Mouse (Mus musculus) liver, embryonic 15.5 days (tissue): ENCODE results near the gene Cd300lf. TPM values are rescaled to one million over a fixed set of nuclear protein-coding genes. Genes with fewer than 3 reads are reported as not detected.
A peak's percentile ranks its signal among the peaks of the same experiment; 100 is the strongest.

ENCODE experiments used
- ATAC-seq: fragments of 200-750 bp; cut with Nextera tagmentation; 2 replicates; pipeline ENCODE4 v1.8.0; 2017; ENCODE audit warnings: moderate number of reproducible peaks, mild to moderate bottlenecking, moderate library complexity; ENCODE audit not compliant: insufficient read depth
- H3K27ac ChIP-seq: fragments of 300-500 bp; sonication (generic); replicated peaks from 2 replicates; pipeline ENCODE4 v1.5.1; 2015; ENCODE audit warnings: mild to moderate bottlenecking, inconsistent platforms
- H3K27me3 ChIP-seq: fragments of 300-500 bp; sonication (generic); 2 replicates; pipeline ENCODE4 v1.6.1; 2015; ENCODE audit warnings: mild to moderate bottlenecking, inconsistent platforms
- H3K36me3 ChIP-seq: fragments of 300-500 bp; sonication (generic); replicated peaks from 2 replicates; pipeline ENCODE4 v1.6.1; 2015; ENCODE audit warnings: moderate library complexity, mild to moderate bottlenecking, inconsistent platforms
- H3K4me1 ChIP-seq: fragments of 300-500 bp; sonication (generic); replicated peaks from 2 replicates; pipeline ENCODE4 v1.6.1; 2015; ENCODE audit warnings: inconsistent platforms
- H3K4me2 ChIP-seq: fragments of 300-500 bp; sonication (generic); 2 replicates; pipeline ENCODE4 v1.6.1; 2015; ENCODE audit warnings: moderate library complexity, mild to moderate bottlenecking, inconsistent platforms
- H3K4me3 ChIP-seq: fragments of 300-500 bp; sonication (generic); replicated peaks from 2 replicates; pipeline ENCODE4 v1.5.1; 2015; ENCODE audit warnings: mild to moderate bottlenecking, inconsistent platforms
- H3K9ac ChIP-seq: fragments of 300-500 bp; sonication (generic); 2 replicates; pipeline ENCODE4 v1.6.1; 2015; ENCODE audit warnings: moderate library complexity, mild to moderate bottlenecking, inconsistent platforms
- H3K9me3 ChIP-seq: fragments of 300-500 bp; sonication (generic); replicated peaks from 2 replicates; pipeline ENCODE4 v1.6.1; 2016; ENCODE audit warnings: inconsistent platforms
- WGBS: fragments of 180-500 bp; shearing (Covaris S2); methylation state at CpG from one replicate; pipeline ENCODE4 v1.1.7; 2015; ENCODE audit warnings: mixed read lengths; ENCODE audit not compliant: insufficient replicate concordance; 5-methylcytosine and 5-hydroxymethylcytosine counted together
- polyA plus RNA-seq: library from polyadenylated mRNA; unstranded; fragments of >200 nt; fragmentation: Nextera tagmentation; extraction: Ambion mirVana; gene quantifications from 2 replicates; pipeline ENCODE4 v1.2.1, GENCODE M21; 2015

Gene Cd300lf
- polyA plus RNA-seq, 1 experiment from 2014 or later = 4.5 TPM

- Histone ChIP-seq H3K36me3 (peaks cover 6% of the 10 kb centered on the region; the same call in 1 of the 2 replicates), H3K4me1 (peaks cover 76% of the 10 kb centered on the region), H3K4me2 (no peak overlapping the region), H3K27ac (no peak overlapping the region), H3K4me3 (no peak overlapping the region), H3K9ac (no peak overlapping the region), H3K27me3 (peaks cover 12% of the 10 kb centered on the region), H3K9me3 (no peaks in the 10 kb centered on the region)
- 61% methylated on average over 4 of the region's 4 CpGs for WGBS
- ATAC-seq = no peak
Measured at GRCm38 (mm10) chr11:115169430-115169829, 35.6 kb upstream of the Cd300lf start.

GRCm38 (mm10) chr11:115167631-115168249, 33.9 kb upstream of the Cd300lf start:
- Histone ChIP-seq H3K27me3 (peaks cover 24% of the 10 kb centered on the region), H3K9me3 (no peaks in the 10 kb centered on the region), H3K4me2 (no peak overlapping the region), H3K9ac (no peak overlapping the region), H3K36me3 (peaks cover 6% of the 10 kb centered on the region; the same call in 1 of the 2 replicates), H3K4me1 (peaks cover 74% of the 10 kb centered on the region), H3K4me3 (no peak overlapping the region), H3K27ac (no peak overlapping the region)
- no peak for ATAC-seq
- 58% methylated on average over 8 of the region's 8 CpGs for WGBS

DNA sequence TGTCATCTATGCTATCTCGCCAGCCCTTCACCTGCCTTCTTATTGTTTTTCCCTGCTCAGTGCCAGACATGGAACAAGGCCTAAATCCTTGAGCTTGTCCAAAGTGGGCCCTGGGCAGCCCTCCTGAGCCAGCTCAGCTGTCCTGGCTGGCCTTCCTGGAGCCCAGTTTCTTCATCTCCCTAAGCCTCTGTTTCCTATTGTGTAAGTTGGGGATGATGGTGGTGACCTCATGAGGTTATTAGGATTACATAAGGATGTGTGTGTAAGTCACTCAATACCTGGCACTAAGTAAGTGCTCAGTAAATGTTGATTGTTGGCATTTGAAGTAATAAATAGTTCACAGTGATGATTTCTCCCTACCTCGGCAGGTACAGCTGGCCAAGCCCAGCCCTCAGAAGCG, 33.0 kb upstream of the Cd300lf start:
- WGBS = 71% methylated on average over 3 of the region's 3 CpGs
- no peak for ATAC-seq
- H3K36me3 ChIP-seq = peaks cover 6% of the 10 kb centered on the region; the same call in 1 of the 2 replicates
- H3K27ac ChIP-seq = no peak overlapping the region
- no peak overlapping the region for H3K9ac ChIP-seq
- peaks cover 24% of the 10 kb centered on the region for H3K27me3 ChIP-seq
- peaks cover 74% of the 10 kb centered on the region for H3K4me1 ChIP-seq
- no peaks in the 10 kb centered on the region for H3K9me3 ChIP-seq
- no peak overlapping the region for H3K4me3 ChIP-seq
- peak overlapping the region; percentile 94; the same call in 1 of the 2 replicates for H3K4me2 ChIP-seq

GRCm38 (mm10) chr11:115164976-115165374, 31.2 kb upstream of the Cd300lf start:
- 8% methylated on average over 9 of the region's 9 CpGs for WGBS
- Histone ChIP-seq H3K27me3 (peaks cover 26% of the 10 kb centered on the region), H3K4me2 (peak overlapping the region; percentile 94), H3K27ac (peak overlapping the region; percentile 70; the same call in 1 of the 2 replicates), H3K9me3 (no peaks in the 10 kb centered on the region), H3K9ac (peak overlapping the region; percentile 74; the same call in 1 of the 2 replicates), H3K4me3 (peak overlapping the region; percentile 77), H3K4me1 (peaks cover 78% of the 10 kb centered on the region), H3K36me3 (peaks cover 6% of the 10 kb centered on the region; the same call in 1 of the 2 replicates)
- ATAC-seq = no peak

GRCm38 (mm10) chr11:115164341-115164975, 30.7 kb upstream of the Cd300lf start:
- peak overlapping the region; percentile 70; the same call in 1 of the 2 replicates for H3K27ac ChIP-seq
- WGBS = 1% methylated on average over 14 of the region's 14 CpGs
- H3K4me3 ChIP-seq = peak overlapping the region; percentile 77
- peaks cover 26% of the 10 kb centered on the region for H3K27me3 ChIP-seq
- peak overlapping the region; percentile 94 for H3K4me2 ChIP-seq
- ATAC-seq = no peak
- peaks cover 81% of the 10 kb centered on the region for H3K4me1 ChIP-seq
- H3K9ac ChIP-seq = peak overlapping the region; percentile 74
- no peaks in the 10 kb centered on the region for H3K9me3 ChIP-seq
- H3K36me3 ChIP-seq = peaks cover 6% of the 10 kb centered on the region; the same call in 1 of the 2 replicates

DNA sequence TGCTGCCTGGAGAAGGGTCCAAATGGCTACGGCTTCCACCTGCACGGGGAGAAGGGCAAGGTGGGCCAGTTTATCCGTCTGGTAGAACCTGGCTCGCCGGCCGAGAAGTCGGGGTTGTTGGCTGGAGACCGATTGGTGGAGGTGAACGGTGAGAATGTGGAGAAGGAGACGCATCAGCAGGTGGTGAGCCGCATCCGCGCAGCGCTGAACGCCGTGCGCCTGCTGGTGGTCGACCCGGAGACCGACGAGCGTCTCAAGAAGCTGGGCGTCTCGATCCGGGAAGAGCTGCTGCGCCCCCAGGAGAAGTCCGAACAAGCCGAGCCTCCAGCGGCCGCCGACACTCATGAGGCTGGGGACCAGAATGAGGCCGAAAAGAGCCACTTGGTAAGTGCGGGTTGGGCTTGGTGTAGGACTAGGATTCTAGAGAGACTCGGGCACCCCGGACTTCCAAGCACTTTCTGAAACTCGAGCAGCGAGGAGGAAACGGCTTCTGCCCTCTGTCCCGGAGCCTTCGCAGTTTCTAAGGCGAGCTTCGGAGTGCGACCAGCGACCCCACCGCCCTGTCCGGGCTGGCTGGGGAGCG, 29.9 kb upstream of the Cd300lf start:
- WGBS = under 1% methylated on average over 47 of the region's 47 CpGs
- ATAC-seq = peak; percentile 8; the same call in 1 of the 2 replicates
- peak overlapping the region; percentile 70 for H3K27ac ChIP-seq

DNA sequence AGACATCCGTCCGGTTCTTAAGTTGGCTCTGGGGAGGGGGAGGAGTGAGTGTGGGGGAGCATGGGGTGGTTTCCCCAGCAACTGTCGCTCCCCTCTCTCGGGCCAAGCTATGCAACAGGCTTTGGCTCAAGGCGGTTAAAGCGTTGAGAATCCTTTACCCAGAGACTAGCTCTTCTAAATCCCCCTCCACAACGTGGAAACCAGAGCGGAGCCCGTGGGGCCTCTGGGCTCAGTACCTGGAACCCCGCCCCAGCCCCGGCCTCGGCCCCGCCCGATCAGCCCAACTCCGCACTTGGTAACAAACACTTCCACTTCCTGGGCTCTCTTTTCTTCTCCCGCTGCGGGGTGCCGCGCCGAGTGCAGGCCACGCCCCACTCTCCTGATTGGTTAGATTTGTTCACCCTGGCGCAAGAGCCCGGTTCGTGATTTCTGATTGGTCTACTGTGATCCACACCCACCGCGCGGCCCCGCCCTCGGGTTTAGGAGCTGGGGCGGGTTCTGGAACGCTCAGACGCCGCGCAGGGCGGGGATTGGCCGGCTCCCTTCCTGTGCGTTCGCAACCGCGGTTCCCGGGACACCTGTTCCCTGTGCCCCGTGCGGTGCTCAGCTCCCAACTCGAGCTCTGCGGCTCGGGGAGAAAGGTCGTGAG, 29.2 kb upstream of the Cd300lf start, which contains the start of gene Slc9a3r1:
Gene Slc9a3r1 (plus strand): TSS at position 510 of the 649 bp plus-strand sequence.
- peak; percentile 92 for ATAC-seq
- WGBS = under 1% methylated on average over 47 of the region's 47 CpGs
- H3K4me1 ChIP-seq = peaks cover 76% of the 10 kb centered on the region

More for the DNA sequence above, 29.9 kb upstream of the Cd300lf start:
- H3K27me3 ChIP-seq = peaks cover 26% of the 10 kb centered on the region
- H3K4me1 ChIP-seq = peaks cover 76% of the 10 kb centered on the region
- H3K9me3 ChIP-seq = no peaks in the 10 kb centered on the region
- H3K36me3 ChIP-seq = peaks cover 6% of the 10 kb centered on the region; the same call in 1 of the 2 replicates
- H3K4me2 ChIP-seq = peak overlapping the region; percentile 94
- peak overlapping the region; percentile 74 for H3K9ac ChIP-seq
- peak overlapping the region; percentile 77 for H3K4me3 ChIP-seq

GRCm38 (mm10) chr11:115162205-115162601, 28.4 kb upstream of the Cd300lf start:
- Histone ChIP-seq H3K27me3 (peaks cover 26% of the 10 kb centered on the region), H3K4me3 (peak overlapping the region; percentile 77), H3K36me3 (no peaks in the 10 kb centered on the region), H3K27ac (peak overlapping the region; percentile 79), H3K9ac (peak overlapping the region; percentile 40), H3K4me1 (peaks cover 76% of the 10 kb centered on the region), H3K4me2 (peak overlapping the region; percentile 94), H3K9me3 (no peaks in the 10 kb centered on the region)
- WGBS = 18% methylated on average over 9 of the region's 9 CpGs
- ATAC-seq = no peak

More for the DNA sequence above, 29.2 kb upstream of the Cd300lf start, which contains the start of gene Slc9a3r1:
- Histone ChIP-seq H3K36me3 (peaks cover 3% of the 10 kb centered on the region; the same call in 1 of the 2 replicates), H3K27me3 (peaks cover 26% of the 10 kb centered on the region), H3K4me3 (peak within 1 kb of the TSS; percentile 77), H3K27ac (peak within 1 kb of the TSS; percentile 79), H3K9me3 (no peaks in the 10 kb centered on the region), H3K4me2 (peak within 1 kb of the TSS; percentile 94), H3K9ac (peak within 1 kb of the TSS; percentile 74)

GRCm38 (mm10) chr11:115161578-115162204, 27.9 kb upstream of the Cd300lf start:
- peaks cover 31% of the 10 kb centered on the region for H3K27me3 ChIP-seq
- no peak overlapping the region for H3K4me3 ChIP-seq
- ATAC-seq = no peak
- H3K9me3 ChIP-seq = no peaks in the 10 kb centered on the region
- no peak overlapping the region for H3K9ac ChIP-seq
- 14% methylated on average over 9 of the region's 9 CpGs for WGBS
- peak overlapping the region; percentile 79 for H3K27ac ChIP-seq
- peaks cover 75% of the 10 kb centered on the region for H3K4me1 ChIP-seq
- no peaks in the 10 kb centered on the region for H3K36me3 ChIP-seq
- H3K4me2 ChIP-seq = peak overlapping the region; percentile 94

GRCm38 (mm10) chr11:115160883-115161577, 27.2 kb upstream of the Cd300lf start:
- Histone ChIP-seq H3K9me3 (no peaks in the 10 kb centered on the region), H3K4me1 (peaks cover 75% of the 10 kb centered on the region), H3K27ac (peak overlapping the region; percentile 79), H3K27me3 (peaks cover 35% of the 10 kb centered on the region), H3K4me3 (no peak overlapping the region), H3K9ac (no peak overlapping the region), H3K36me3 (no peaks in the 10 kb centered on the region), H3K4me2 (peak overlapping the region; percentile 94)
- ATAC-seq = no peak
- 22% methylated on average over 10 of the region's 10 CpGs for WGBS
